Mouse (Mus musculus) neural tube, embryonic 10.5 days (tissue): ENCODE measurements at regions not wholly inside any gene's neighbourhood (a gene's known extent, or its start where the extent isn't known, plus 50 kb on each side); places are given as distances from the start of the nearest gene placed in this dataset.
A peak's percentile ranks its signal among the peaks of the same experiment; 100 is the strongest.

Experiments used
- DNase-seq: peaks from one replicate; pipeline ENCODE4 v3.0.0-alpha.2; 2017; ENCODE audit warnings: low spot score; ENCODE audit errors: extremely low spot score

- DNase-seq, result no peak
Measured at GRCm38 (mm10) chr9:122437464-122437863, 86.1 kb downstream of the Abhd5 start.

- DNase-seq, result no peak
Measured at GRCm38 (mm10) chr9:122446387-122447105, 95.1 kb downstream of the Abhd5 start.

DNA sequence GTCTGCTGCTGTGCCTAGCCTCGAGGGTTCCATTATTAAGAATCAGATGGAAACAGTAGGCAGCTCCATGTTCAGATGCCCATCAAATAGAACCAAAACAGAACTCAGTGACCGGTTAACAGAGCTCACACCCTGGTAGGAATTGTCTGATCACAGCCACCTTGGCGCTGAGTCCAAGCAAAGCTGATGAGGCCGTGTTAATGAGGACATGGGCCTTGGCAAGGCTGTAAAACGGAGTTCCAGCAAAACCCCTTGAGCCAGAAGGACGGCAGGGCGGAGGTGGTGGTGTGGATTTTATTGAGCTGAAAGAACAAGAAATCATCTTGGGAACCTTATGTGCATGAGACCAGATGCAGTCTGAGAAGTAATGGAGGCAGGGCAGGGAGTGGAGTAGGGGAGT is 96.2 kb downstream of the Abhd5 start:
- no peak for DNase-seq

- no peak for DNase-seq
Measured at GRCm38 (mm10) chr9:122448342-122448741, 96.9 kb downstream of the Abhd5 start.

DNA sequence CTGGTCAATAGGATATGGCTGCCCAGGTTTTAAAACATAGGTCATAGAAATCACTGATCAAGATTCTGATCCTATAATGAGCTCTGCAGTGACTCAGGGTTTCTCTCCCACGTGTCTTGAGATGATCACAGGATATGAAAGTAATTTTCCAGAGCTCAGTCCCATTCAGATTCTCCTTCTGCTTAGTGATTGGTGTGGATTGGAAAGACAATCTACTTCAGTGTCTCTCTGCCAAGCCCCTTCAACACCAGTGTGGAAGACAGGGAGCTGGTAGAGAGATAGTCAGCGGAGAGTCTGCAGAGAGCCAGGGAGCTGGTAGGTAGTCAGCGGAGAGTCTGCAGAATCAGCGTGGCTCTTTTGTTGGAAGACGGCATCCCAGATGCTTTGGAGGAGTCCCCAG is 99.1 kb downstream of the Abhd5 start:
- no peak for DNase-seq

- no peak for DNase-seq
Measured at GRCm38 (mm10) chr9:122455301-122455700, 103.9 kb downstream of the Abhd5 start.

DNA sequence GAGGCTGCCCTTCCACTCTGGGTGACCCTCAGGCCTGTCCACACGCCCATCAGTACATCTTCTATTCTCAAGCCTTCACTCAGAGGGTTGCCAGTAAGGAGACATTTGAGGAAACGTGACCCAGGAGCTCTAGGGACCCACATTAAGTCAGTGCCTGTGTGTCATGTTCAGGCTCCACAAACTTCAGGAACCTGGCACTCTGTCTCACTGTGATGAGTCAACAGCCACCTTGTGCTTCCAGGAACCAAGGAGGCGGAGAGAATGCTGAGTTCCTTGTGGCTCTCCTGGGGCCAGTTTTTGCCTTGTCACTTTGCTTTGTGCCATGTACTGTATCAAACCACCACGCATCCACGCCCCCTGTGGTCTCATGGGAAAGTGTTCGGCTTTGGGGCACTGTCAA is 104.4 kb downstream of the Abhd5 start:
- DNase-seq, result no peak

- no peak for DNase-seq
Measured at GRCm38 (mm10) chr9:122459491-122459890, 108.1 kb downstream of the Abhd5 start.

- no peak for DNase-seq
Measured at GRCm38 (mm10) chr9:122471539-122471938, 120.1 kb downstream of the Abhd5 start.

DNA sequence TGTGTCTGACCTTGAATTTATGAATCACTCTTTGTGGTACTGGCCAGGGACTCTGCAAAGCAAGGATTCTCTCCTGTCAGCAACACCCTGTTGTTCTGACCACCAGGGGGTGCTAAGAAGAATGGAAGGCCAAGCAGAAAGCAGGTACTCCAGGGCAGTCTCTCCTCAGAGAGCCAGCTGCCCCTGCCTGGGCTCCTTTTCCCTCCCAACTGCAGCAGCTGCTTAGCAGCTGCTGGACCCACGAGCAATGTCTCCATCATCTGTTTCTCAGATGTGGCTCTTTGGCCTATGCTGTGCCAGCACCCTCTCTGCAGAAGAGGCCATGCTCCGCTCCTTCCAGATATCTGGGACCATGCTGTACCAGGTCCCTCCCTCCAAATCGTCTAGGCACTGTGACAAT is 124.9 kb downstream of the Abhd5 start:
- peak; percentile 52 for DNase-seq

- no peak for DNase-seq
Measured at GRCm38 (mm10) chr9:122487001-122487400, 135.6 kb downstream of the Abhd5 start.

DNA sequence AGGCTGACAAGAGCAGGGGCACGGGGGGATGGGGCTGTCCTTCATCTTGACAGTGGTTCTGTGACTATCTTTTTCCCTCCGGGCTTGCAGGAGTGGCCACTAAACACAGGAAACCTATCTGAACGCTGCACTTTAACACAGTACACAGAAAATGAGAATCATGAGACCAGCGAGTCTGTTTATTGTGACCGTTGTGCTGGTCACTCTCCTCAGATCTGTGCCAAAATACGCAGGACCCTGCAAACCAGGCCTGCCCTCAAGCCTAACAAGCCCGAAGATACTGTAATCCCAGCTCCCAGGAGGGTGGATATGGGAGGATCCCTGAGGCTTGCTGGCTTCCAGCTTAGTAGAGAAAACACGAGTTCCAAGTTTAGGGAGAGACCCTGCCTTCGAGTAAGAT is 143.3 kb downstream of the Abhd5 start:
- DNase-seq, result no peak

- DNase-seq, result no peak
Measured at GRCm38 (mm10) chr9:122496482-122496985, 145.1 kb downstream of the Abhd5 start.

GRCm38 (mm10) chr9:122501864-122502341 is 150.5 kb downstream of the Abhd5 start:
- DNase-seq, result peak; percentile 22

DNA sequence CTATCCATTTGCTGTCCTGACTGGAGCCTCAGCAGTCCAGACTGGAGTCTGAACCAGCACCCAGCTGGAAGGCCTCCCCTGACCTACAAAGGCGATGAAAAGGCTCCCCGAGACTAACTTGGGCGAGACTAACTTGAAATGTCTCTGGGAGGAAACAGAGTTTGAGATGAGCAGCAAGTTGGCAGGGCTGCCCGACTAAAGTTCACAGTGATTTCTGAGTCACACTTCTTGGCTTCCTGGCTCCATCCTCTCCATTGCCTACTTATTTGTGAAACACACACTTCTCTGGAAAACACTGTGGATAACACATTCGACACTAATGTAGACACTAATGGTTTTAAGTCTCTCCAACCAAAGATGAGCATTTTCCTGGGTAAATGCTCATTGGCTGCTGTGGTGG is 170.2 kb downstream of the Abhd5 start:
- DNase-seq, result no peak

DNA sequence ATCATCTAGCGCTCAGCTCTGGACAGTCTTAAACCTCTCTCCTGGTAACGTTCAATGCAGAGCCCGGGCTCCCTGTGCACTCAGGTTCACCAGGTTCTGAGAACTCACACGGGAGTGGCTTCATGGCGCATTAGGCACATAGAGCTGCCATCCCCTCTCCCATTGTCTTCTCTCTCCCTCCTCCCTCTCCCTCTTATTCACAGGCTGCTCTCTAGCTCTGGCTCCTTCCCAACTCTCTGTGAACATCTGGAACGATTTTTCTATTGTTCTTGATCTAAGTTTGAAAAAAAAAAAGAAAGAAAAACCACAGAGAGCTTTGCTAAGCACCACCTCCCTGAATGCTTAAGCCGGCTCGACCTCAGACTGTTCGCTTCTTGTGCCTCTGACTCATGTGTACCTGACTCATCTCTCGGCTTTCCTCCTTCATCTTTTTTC is 174.2 kb downstream of the Abhd5 start:
- no peak for DNase-seq

GRCm38 (mm10) chr9:122528267-122528666 is 176.9 kb downstream of the Abhd5 start:
- DNase-seq, result no peak

DNA sequence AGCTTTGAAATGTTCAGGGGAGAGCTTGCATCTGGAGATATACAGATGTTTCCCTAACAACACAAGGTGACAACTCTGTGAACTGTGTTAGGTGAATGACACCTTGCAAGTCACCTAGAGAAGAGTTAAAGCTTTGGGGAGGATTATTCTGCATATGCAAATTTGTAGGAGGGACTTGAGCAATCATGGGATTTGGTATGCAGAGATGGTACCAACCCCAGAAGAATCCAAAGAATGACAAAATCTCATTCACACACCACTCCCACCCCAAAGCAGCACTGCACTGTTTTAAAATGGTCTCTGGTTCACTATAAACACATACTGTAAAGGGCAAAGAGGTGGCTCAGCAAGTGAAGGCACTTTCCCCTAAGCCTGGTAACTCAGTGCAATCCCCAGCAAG is 178.3 kb downstream of the Abhd5 start:
- no peak for DNase-seq

DNA sequence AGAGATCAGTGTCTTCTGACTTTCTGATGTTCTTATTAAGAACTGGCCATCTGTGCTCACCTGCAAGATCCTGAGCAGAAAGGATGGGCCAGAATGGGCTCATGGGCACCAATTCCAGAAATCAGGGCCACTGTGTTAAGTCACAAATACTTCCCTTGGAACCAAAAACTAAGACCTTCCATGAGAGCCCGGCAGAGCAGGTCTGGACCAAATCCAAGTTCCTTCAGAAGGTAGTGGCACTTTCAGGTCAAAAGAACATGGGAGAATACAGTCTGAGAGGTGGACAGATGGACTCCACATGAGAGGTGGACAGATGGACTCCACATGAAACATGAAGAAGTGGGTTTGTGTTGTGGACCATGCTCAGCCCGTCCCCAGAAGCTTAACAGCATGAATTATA is 180.4 kb downstream of the Abhd5 start:
- no peak for DNase-seq

DNA sequence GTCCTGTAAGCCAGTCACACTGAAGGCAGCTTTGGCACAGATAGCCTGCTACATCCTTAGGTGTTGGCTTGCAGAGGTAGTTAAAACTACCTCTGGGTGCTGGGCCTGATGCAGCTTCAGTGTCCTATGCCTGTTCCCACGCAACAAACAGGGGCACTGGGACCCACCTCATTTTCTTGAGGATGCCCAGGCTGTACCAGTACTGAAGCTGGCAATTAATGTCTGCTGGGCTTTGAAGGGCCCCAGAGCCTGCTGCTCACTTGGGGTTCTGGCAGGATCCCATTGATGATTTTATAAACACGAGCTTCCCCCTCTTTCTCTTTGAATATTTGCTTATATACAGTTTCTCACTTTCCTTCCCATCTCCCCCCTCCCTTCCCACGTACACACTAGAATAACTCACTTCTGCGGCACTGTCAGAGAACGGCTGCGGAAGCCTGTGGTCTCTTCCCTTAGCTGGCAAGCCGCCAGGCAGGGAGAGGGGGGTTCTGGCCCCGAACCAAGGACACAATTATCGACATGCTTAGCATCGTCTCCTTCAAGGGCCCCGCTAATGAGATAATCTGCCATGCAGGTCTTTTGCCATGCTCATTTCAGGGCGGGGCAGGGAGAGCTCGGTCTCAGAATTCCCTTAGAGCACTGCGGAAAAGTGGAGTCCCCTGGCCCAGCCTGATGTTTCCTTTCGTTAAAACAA is 182.9 kb downstream of the Abhd5 start:
- no peak for DNase-seq

GRCm38 (mm10) chr9:122534965-122535364 is 183.6 kb downstream of the Abhd5 start:
- DNase-seq, result no peak

GRCm38 (mm10) chr9:122540091-122540490 is 188.7 kb downstream of the Abhd5 start:
- peak; percentile 28 for DNase-seq

GRCm38 (mm10) chr9:122556051-122556450 is 191.1 kb upstream of the Topaz1 start:
- peak; percentile 6 for DNase-seq
